Mouse (Mus musculus) adrenal gland, adult 8-10 months (tissue): ENCODE data around the gene D730048I06Rik. TPM values are rescaled to one million over a fixed set of nuclear protein-coding genes. Genes with fewer than 3 reads are reported as not detected.
"Not testable (repeated sequence)": the region's sequence is repeated elsewhere in the genome, so short reads cannot be mapped to it uniquely, and the experiment has no call there.

Experiments
- DNase-seq: peaks from one replicate; pipeline ENCODE4 v3.0.0; 2022
- total RNA-seq, 4 experiments: library from RNA; stranded (reverse); gene quantifications; 2 replicates each; pipeline ENCODE4 v1.2.4; 2022

Gene D730048I06Rik
- not detected for total RNA-seq

DNA sequence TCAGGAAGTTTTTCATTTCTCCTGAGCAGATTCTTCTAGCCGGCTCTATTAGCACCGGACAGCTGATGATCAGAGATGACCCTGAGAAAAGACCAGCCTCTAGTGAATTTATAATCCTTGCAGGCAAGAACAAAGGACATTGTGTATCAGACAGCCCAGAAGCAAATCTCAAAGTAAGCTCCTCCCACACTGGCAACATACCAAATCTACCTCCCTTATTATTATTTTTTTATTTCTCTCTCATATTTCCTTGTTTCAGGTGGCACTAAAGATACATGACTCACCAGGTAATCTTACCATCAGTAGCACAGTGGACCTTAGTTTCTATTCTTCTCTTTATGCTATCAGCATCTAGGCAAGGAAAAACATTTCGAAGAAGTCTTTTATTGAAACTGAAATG, at the start of gene D730048I06Rik, which contains the start of gene Gm27235:
TSS of gene D730048I06Rik (minus strand) at position 112 of the 400 bp plus-strand sequence.
TSS of gene Gm27235 (minus strand) at position 101 of the 400 bp plus-strand sequence.
- DNase-seq, result no peak

- DNase-seq, result not testable (repeated sequence)
Observed at GRCm38 (mm10) chr9:35817881-35818280, 28.0 kb upstream of the D730048I06Rik start.

GRCm38 (mm10) chr9:35798146-35798545, 8.2 kb upstream of the D730048I06Rik start:
- no peak for DNase-seq

DNA sequence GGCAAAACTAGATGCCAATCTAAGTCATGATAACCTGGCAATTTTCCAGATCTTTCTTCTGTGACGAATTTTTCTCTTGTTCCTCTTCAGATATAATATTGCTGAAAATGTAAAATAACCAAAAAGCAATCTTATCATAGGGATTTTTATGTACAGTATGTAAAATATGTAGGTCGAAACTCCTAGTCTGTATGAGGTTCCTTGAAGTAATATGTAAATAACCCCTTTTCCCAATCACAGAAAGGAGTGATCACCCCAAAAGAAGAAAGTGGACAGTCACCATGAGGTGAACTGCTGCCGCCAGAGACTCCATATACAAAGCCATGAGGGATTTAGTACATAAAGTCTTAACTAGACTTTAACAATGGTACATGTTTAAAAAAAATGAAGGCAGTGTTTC, 11.9 kb downstream of the D730048I06Rik start, which contains the start of gene Gm17727:
TSS of gene Gm17727 (minus strand) at position 101 of the 400 bp plus-strand sequence.
- no peak for DNase-seq

- no peak for DNase-seq
Observed at GRCm38 (mm10) chr9:35756843-35757242, 33.1 kb downstream of the D730048I06Rik start.

DNA sequence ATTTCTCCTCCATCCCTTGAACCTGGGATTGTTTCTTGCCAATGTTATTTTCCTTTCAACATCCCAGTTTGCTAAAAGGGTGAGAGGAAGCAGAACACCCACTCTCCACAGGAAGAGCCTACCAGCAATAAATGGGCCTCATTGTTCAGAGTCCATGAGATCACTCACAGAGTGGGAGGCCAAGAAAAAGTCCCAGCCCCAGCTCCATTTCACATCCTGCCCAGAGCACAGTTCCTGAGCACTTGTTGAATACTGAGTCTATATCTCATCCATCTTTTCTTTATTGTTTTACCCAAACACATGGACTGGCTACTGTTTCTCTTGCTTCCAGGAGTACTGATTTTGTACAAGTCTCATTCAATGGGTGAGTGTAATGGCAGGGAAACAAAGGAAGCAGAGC, 49.2 kb downstream of the D730048I06Rik start, which contains the start of gene Gm17677:
TSS of gene Gm17677 (plus strand) at position 301 of the 400 bp plus-strand sequence.
- DNase-seq, result no peak

Other genes starting within 250 kb of the D730048I06Rik start
- gene Ddx25, start 231.6 kb downstream of the D730048I06Rik start, total RNA-seq, result 1 to 10 TPM; 1.2 to 2.0 (median 1.3) TPM
- 10 to 100 TPM; 12.5 to 15.0 (median 14.5) TPM for gene Pus3, start 231.5 kb downstream of the D730048I06Rik start, total RNA-seq
- gene Pate2, start 219.8 kb downstream of the D730048I06Rik start, total RNA-seq, result under 1 TPM in 3 of 4 experiments, not detected in 1; 0.17 to 0.46 (median 0.30) TPM
- gene Hyls1, start 219.7 kb downstream of the D730048I06Rik start, total RNA-seq, result 1 to 10 TPM; 4.2 to 4.8 (median 4.6) TPM
- gene Pate4, start 178.2 kb downstream of the D730048I06Rik start, total RNA-seq, result not detected
- gene Pate3, start 141.9 kb downstream of the D730048I06Rik start, total RNA-seq, result not detected
- gene Pate1, start 102.7 kb downstream of the D730048I06Rik start, total RNA-seq, result not detected
- not detected for gene Gm17677, start 49.1 kb downstream of the D730048I06Rik start, total RNA-seq
- not detected for gene Gm17727, start 12.0 kb downstream of the D730048I06Rik start, total RNA-seq
- not detected for gene Gm27235, start within 50 bp of the D730048I06Rik start, total RNA-seq
- gene 9230110F15Rik, start 54.0 kb upstream of the D730048I06Rik start, total RNA-seq, result not detected
- gene 9230113P08Rik, start 118.3 kb upstream of the D730048I06Rik start, total RNA-seq, result not detected